Mouse (Mus musculus): ENCODE measurements around the gene Pex10. TPM values are rescaled to one million over a fixed set of nuclear protein-coding genes. Genes with fewer than 3 reads are reported as not detected.
"Not testable (repeated sequence)": the region's sequence is repeated elsewhere in the genome, so short reads cannot be mapped to it uniquely, and the experiment has no call there.

Pex10 gene
- total RNA-seq, 2 experiments from 2014 or later: 11.3 to 14.6 TPM

DNA sequence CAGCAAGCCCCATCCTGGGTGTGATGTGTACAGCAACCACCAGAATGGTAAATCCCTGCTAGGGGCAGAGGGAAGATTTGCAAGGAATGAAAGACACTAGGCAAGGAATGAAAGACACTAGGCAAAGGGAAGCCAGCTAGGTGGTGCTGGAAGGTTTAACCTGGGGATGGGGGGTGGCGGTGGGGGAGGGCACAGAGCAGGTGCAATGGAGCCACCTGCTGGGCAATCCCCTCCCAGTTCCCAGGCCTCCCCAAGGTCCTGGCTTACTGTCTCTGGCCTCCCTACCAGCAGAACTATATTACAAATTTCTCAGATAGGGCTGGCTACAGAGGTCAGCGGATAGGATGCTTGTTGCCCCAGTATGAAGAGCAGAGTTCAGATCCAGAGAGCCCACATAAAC lies 2.3 kb upstream of the Pex10 start:
- no peak for DNase-seq

- DNase-seq: peak; percentile 68
Measured at GRCm38 (mm10) chr4:155065970-155066833, 614 bp upstream of the Pex10 start.

DNA sequence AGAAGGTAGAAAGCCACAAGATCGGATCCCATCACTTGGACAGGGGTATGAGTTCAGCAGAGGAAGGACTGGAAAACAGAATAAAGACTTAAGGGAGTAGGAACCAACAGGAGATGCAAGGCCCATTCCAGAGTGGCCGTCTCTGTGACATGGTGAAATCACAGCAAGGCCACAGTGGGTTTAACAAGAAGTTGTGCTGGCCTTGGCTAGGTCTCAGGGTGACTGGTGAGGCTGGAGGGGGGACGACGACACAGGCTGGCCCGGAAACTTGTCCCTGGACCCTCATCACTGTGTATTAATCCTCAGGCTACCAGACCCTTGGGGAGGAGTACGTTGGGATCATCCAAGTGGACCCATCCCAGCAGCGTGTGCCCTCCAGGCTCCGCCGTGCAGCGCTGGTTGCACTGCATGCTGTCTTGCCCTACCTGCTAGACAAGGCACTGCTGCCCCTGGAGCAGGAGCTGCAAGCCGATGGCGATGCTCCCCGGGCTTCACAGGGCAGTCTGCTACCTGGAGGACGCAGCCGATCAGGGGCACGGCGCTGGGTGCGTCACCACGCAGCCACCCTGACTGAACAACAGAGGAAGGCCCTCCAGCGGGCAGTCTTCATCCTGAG lies 1.6 kb downstream of the Pex10 start:
- no peak for DNase-seq

DNA sequence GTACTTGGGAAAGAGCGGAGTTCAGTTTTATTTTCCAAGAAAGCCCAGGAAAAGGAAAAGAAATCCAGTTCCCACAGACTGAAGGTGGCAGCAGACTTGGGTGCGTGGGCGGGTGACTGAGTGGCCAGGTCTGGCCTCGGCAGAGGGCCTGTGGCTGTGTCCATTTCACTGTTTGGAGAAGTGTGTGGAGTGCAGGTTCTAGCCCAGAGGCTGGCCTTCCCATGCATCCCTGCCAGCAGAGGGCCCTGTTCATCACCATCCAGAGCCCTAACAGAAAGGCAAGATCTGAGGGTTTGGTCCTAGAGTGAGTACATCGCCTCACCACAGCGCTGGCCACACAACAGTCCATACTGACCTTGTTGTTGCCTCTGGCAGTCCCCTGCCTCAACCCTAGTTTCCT lies 2.4 kb downstream of the Pex10 start:
- DNase-seq: no peak

DNA sequence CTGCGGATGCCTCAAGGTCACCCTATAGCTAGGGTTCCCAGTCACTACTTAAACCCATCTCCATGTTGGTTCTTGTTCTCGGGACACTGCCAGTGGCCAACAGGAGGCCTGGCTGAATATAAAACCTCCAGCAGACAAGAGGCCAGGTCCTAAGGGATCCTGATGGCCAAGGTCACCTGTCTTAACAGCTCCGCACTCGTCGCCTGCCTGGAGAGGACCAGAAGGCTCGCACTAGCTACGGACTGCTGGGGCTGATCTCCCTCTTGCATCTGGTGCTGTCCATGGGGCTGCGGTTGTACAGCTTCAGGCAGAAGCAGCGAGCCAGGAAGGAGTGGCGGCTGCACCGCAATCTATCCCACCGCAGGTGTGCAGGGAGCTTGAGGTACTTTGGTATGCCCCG lies 3.4 kb downstream of the Pex10 start:
- no peak for DNase-seq

GRCm38 (mm10) chr4:155070921-155071320 lies 4.1 kb downstream of the Pex10 start:
- peak; percentile 63 for DNase-seq

GRCm38 (mm10) chr4:155074418-155074817 lies 7.6 kb downstream of the Pex10 start:
- DNase-seq: no peak

- no peak for DNase-seq
Measured at GRCm38 (mm10) chr4:155075137-155075536, 8.3 kb downstream of the Pex10 start.

- no peak for DNase-seq
Measured at GRCm38 (mm10) chr4:155075813-155076212, 9.0 kb downstream of the Pex10 start.

GRCm38 (mm10) chr4:155076677-155077076 lies 9.9 kb downstream of the Pex10 start:
- DNase-seq: no peak

GRCm38 (mm10) chr4:155078808-155079207 lies 12.0 kb downstream of the Pex10 start:
- DNase-seq: not testable (repeated sequence)

DNA sequence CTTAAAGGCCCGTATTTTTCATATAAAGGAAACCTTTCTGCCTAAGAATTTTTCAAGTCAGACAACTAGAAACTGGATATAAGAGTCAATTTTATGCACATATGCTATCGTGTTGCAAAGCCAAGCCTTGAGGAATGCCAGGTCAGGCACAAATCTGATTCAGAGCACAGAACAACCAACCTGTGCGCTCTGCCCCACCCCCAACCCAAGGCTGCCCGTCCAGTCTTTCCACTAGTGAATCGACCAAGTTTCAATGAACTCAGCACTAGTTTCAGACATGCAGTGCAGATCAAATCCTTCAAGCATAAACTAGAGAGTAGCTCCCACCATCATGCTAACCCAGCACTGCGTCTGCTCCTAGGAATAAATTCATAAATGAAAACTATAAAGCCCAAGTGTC lies 12.8 kb downstream of the Pex10 start:
- DNase-seq: no peak

DNA sequence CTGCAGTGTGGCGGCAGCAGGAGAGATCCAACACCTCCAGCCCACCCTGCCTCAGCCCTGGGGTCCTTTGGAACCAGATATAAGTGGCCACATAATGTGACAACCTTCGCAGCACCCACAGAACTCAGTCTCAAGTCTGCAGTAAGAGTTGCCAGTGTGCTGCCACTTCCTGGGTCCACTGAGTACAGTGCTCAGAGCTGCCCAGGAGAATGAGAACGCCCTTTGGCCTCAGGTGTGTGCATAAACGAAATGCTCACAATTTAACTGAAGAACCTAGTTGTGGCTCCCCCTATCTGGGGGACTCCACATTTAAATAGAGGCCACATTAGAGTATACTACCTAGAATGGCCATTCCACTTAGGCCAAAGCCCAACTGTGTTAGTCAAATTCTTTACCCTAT lies 16.7 kb downstream of the Pex10 start:
- DNase-seq: no peak

- no peak for DNase-seq
Measured at GRCm38 (mm10) chr4:155084351-155084750, 17.5 kb downstream of the Pex10 start.

GRCm38 (mm10) chr4:155085206-155086107 lies 18.6 kb downstream of the Pex10 start:
- DNase-seq: no peak

DNA sequence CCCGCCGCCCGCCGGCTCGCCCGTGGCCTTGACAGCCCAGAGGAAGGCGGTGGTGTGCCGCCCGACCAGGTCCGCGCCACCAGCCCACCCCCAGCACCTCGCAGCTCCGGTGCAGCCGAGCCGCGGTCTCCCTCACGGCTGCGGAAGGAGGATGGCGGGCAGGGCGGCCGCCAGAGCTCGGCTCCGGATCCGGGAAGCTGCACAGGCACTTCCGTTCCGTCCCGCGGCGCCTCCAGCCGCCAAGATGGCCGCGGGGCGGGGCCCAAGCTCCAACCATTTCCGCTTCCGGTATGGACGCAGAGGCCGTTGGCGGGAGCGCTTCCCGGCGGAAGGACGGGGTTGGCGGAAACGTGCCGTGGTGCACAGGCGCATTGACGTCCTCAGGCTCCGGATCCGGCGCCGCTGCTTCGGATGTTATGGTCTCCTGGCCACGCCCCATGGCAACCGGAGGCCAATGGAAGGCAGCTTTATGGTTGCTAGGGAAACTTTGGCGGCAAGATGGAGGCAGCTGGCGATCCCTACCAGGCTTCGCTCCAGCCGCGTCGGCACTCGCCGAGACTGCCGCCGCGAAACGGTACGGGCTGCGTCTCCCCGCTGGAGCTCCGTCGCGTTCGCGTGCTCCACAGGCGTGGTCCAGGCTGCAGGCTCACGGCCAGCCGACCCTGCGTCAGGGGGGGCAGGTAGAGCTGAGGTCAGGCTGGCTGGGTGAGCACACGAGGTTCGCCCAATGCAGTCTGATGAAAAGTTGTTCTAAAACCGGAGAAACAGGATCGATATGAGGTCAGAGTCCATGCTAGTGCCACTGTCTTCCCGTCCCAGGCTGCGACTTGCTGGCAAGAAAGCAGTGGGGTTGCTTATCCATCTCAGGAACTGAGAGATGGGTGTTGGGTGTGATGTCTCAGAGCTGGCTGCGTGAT lies 19.6 kb downstream of the Pex10 start, which contains the start of the genes Rer1 and Morn1:
Rer1 (minus strand) TSS at position 275 of the 917 bp plus-strand sequence.
Morn1 (plus strand) TSS at position 470 of the 917 bp plus-strand sequence.
- peak; percentile 100 for DNase-seq

DNA sequence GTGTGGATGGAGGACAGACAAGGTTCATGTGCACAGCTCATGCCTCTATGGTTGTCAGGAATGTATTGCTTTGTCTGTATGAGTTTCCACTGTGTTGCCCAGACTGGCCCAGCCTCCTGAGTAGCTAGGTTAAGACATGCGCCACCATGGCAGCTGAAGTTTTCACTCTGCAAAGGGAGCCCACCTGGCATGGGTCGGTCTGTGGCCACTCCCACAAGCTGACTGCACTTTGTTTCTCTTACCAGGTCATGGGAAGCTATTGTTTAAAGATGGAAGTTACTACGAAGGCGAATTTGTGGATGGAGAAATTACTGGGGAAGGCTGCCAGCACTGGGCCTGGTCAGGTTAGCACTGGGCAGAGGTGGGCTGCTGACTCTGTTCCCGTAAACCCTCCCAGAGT lies 22.4 kb downstream of the Pex10 start:
- DNase-seq: no peak

- DNase-seq: no peak
Measured at GRCm38 (mm10) chr4:155090147-155090546, 23.3 kb downstream of the Pex10 start.

GRCm38 (mm10) chr4:155090688-155091449 lies 24.1 kb downstream of the Pex10 start:
- no peak for DNase-seq

DNA sequence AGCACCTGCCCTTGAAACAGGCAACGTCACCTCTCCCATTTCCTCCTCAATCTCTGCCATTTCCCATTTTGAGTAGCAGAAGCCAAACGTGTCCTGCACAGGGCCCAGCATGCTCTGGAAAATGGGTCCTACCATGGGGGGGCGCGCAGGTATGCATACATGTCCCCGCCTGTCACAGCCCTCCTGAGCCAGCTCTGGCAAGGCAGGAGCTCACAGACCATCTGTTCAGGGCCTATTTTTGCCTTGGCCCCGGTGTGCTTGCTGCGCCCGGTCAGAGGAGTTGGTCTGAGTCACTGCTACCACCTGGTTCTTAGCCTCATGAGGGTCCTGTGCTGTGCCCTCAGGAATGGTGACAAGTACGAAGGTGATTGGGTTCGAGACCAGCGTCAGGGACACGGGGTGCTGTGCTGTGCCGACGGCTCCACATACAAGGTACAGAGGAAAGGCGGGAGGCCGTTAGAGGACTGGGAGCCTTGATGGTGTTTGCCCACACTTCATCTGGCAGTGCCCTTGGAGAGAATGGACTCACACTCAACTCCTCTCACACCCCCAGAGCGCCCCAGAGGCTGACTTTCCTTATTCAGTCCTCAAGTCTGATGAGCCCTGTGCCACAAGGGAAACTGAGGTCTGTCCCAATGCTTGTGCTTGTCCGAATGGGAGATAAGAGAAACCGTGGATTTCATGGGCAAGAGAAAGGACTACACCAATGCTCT lies 26.1 kb downstream of the Pex10 start:
- DNase-seq: peak; percentile 6

All from gastrocnemius, postnatal 25 days (tissue).